Mouse (Mus musculus) bone marrow macrophage, adult 2 months (primary cell): ENCODE measurements around the gene Ccnd2.

Experiments
- CTCF ChIP-seq: IDR thresholded peaks from 2 replicates; pipeline ENCODE4 v1.5.1; 2012; ENCODE audit warnings: low read depth, mild to moderate bottlenecking, low read length, moderate library complexity
- POLR2A ChIP-seq: IDR thresholded peaks from 2 replicates; pipeline ENCODE4 v1.6.1; 2012; ENCODE audit warnings: mild to moderate bottlenecking, low read depth, low read length, borderline replicate concordance

GRCm38 (mm10) chr6:127153972-127154707 lies 2.1 kb upstream of the Ccnd2 start:
- TF ChIP-seq POLR2A (no peak), CTCF (no peak)
